Mouse (Mus musculus): Measurements from ENCODE around the gene Arhgef3.

GRCm38 (mm10) chr14:27296987-27297386, 182.3 kb downstream of the Arhgef3 start:
- TF ChIP-seq POLR2A (IDR thresholded peaks at IDR 0.05; ENCODE audit: insufficient read depth, low read length) = no peak
- no peak for TF ChIP-seq EP300 (IDR thresholded peaks at IDR 0.05; ENCODE audit: insufficient read depth, low read depth, low read length)
- no peak for TF ChIP-seq CTCF (IDR thresholded peaks at IDR 0.05; ENCODE audit: low read depth, low read length)
